Mouse (Mus musculus): ENCODE measurements around the gene Borcs6. TPM values are rescaled to one million over a fixed set of nuclear protein-coding genes. Genes with fewer than 3 reads are reported as not detected.
A peak's percentile ranks its signal among the peaks of the same experiment; 100 is the strongest.

Gene Borcs6
- polyA plus RNA-seq, 1 experiment = 16.7 TPM

GRCm38 (mm10) chr11:69059975-69060411 is 476 bp downstream of the Borcs6 start:
- WGBS = under 1% methylated on average over 48 of the region's 49 CpGs
- TF ChIP-seq POLR2A (IDR thresholded peaks at IDR 0.05; ENCODE audit: low read depth, low read length) (no peak), CTCF (IDR thresholded peaks at IDR 0.05; ENCODE audit: extremely low read depth, insufficient read depth, insufficient read length, insufficient replicate concordance) (no peak)
- Histone ChIP-seq H3K36me3 (ENCODE audit: control insufficient read depth, insufficient read depth, low read length) (no peaks in the 10 kb centered on the region), H3K4me3 (ENCODE audit: extremely low read depth, insufficient read depth, insufficient read length) (peak overlapping the region; percentile 92), H3K27ac (ENCODE audit: insufficient read depth, low read length) (peak overlapping the region; percentile 88), H3K4me1 (ENCODE audit: control insufficient read depth, insufficient read depth, insufficient read length) (peaks cover 8% of the 10 kb centered on the region), H3K27me3 (ENCODE audit: control insufficient read depth, insufficient read depth, low read length) (no peaks in the 10 kb centered on the region)
- peak in 1 of 2 experiments; percentile 50 for DNase-seq (ENCODE audit: low read depth in 1 of 2, low spot score in 2 of 2)

- H3K4me3 ChIP-seq (ENCODE audit: extremely low read depth, insufficient read depth, insufficient read length) = peak overlapping the region; percentile 92
- H3K36me3 ChIP-seq (ENCODE audit: control insufficient read depth, insufficient read depth, low read length) = no peaks in the 10 kb centered on the region
- TF ChIP-seq POLR2A (IDR thresholded peaks at IDR 0.05; ENCODE audit: low read depth, low read length) (no peak), CTCF (IDR thresholded peaks at IDR 0.05; ENCODE audit: extremely low read depth, insufficient read depth, insufficient read length, insufficient replicate concordance) (no peak)
- H3K4me1 ChIP-seq (ENCODE audit: control insufficient read depth, insufficient read depth, insufficient read length) = peaks cover 8% of the 10 kb centered on the region
- no peaks in the 10 kb centered on the region for H3K27me3 ChIP-seq (ENCODE audit: control insufficient read depth, insufficient read depth, low read length)
- WGBS = 9% methylated on average over 40 of the region's 40 CpGs
- peak overlapping the region; percentile 88 for H3K27ac ChIP-seq (ENCODE audit: insufficient read depth, low read length)
- DNase-seq (ENCODE audit: low read depth in 1 of 2, low spot score in 2 of 2) = no peak
Measured at GRCm38 (mm10) chr11:69060448-69061254, 1.1 kb downstream of the Borcs6 start.

- no peaks in the 10 kb centered on the region for H3K36me3 ChIP-seq (ENCODE audit: control insufficient read depth, insufficient read depth, low read length)
- peak overlapping the region; percentile 0; the same call in 1 of the 2 replicates for H3K4me3 ChIP-seq (ENCODE audit: extremely low read depth, insufficient read depth, insufficient read length)
- WGBS = 76% methylated on average over 17 of the region's 17 CpGs
- H3K27ac ChIP-seq (ENCODE audit: insufficient read depth, low read length) = no peak overlapping the region
- DNase-seq (ENCODE audit: low read depth in 1 of 2, low spot score in 2 of 2) = no peak
- H3K27me3 ChIP-seq (ENCODE audit: control insufficient read depth, insufficient read depth, low read length) = no peaks in the 10 kb centered on the region
- no peak for TF ChIP-seq CTCF (IDR thresholded peaks at IDR 0.05; ENCODE audit: extremely low read depth, insufficient read depth, insufficient read length, insufficient replicate concordance)
- no peak for TF ChIP-seq POLR2A (IDR thresholded peaks at IDR 0.05; ENCODE audit: low read depth, low read length)
- peaks cover 10% of the 10 kb centered on the region for H3K4me1 ChIP-seq (ENCODE audit: control insufficient read depth, insufficient read depth, insufficient read length)
Measured at GRCm38 (mm10) chr11:69061255-69061912, 1.9 kb downstream of the Borcs6 start.

- H3K27ac ChIP-seq (ENCODE audit: insufficient read depth, low read length) = no peak overlapping the region; the same call in 1 of the 2 replicates
- H3K4me3 ChIP-seq (ENCODE audit: extremely low read depth, insufficient read depth, insufficient read length) = peak overlapping the region; percentile 7; the same call in 1 of the 2 replicates
- peak in 1 of 2 experiments; percentile 74 for DNase-seq (ENCODE audit: low read depth in 1 of 2, low spot score in 2 of 2)
- H3K36me3 ChIP-seq (ENCODE audit: control insufficient read depth, insufficient read depth, low read length) = no peaks in the 10 kb centered on the region
- no peaks in the 10 kb centered on the region for H3K27me3 ChIP-seq (ENCODE audit: control insufficient read depth, insufficient read depth, low read length)
- H3K4me1 ChIP-seq (ENCODE audit: control insufficient read depth, insufficient read depth, insufficient read length) = peaks cover 10% of the 10 kb centered on the region
- TF ChIP-seq CTCF (IDR thresholded peaks at IDR 0.05; ENCODE audit: extremely low read depth, insufficient read depth, insufficient read length, insufficient replicate concordance) (no peak), POLR2A (IDR thresholded peaks at IDR 0.05; ENCODE audit: low read depth, low read length) (no peak)
- 2% methylated on average over 17 of the region's 17 CpGs for WGBS
Measured at GRCm38 (mm10) chr11:69062194-69062760, 2.8 kb downstream of the Borcs6 start.

GRCm38 (mm10) chr11:69062761-69063224 is 3.3 kb downstream of the Borcs6 start:
- DNase-seq (ENCODE audit: low read depth in 1 of 2, low spot score in 2 of 2) = peak; percentile 86 to 89
- TF ChIP-seq POLR2A (IDR thresholded peaks at IDR 0.05; ENCODE audit: low read depth, low read length) = no peak
- TF ChIP-seq CTCF (IDR thresholded peaks at IDR 0.05; ENCODE audit: extremely low read depth, insufficient read depth, insufficient read length, insufficient replicate concordance) = no peak

GRCm38 (mm10) chr11:69063413-69064201 is 4.1 kb downstream of the Borcs6 start:
- peak in 1 of 2 experiments; percentile 60 for DNase-seq (ENCODE audit: low read depth in 1 of 2, low spot score in 2 of 2)
- no peaks in the 10 kb centered on the region for H3K27me3 ChIP-seq (ENCODE audit: control insufficient read depth, insufficient read depth, low read length)
- WGBS = 2% methylated on average over 31 of the region's 31 CpGs
- TF ChIP-seq POLR2A (IDR thresholded peaks at IDR 0.05; ENCODE audit: low read depth, low read length) = no peak
- TF ChIP-seq CTCF (IDR thresholded peaks at IDR 0.05; ENCODE audit: extremely low read depth, insufficient read depth, insufficient read length, insufficient replicate concordance) = no peak
- 0 out of 2 replicates have a peak overlapping the region, but pooled peaks have one; percentile 21 for H3K27ac ChIP-seq (ENCODE audit: insufficient read depth, low read length)
- peak overlapping the region; percentile 82 for H3K4me3 ChIP-seq (ENCODE audit: extremely low read depth, insufficient read depth, insufficient read length)
- H3K4me1 ChIP-seq (ENCODE audit: control insufficient read depth, insufficient read depth, insufficient read length) = peaks cover 8% of the 10 kb centered on the region
- H3K36me3 ChIP-seq (ENCODE audit: control insufficient read depth, insufficient read depth, low read length) = no peaks in the 10 kb centered on the region

More at GRCm38 (mm10) chr11:69062761-69063224, 3.3 kb downstream of the Borcs6 start:
- WGBS = under 1% methylated on average over 19 of the region's 19 CpGs
- H3K36me3 ChIP-seq (ENCODE audit: control insufficient read depth, insufficient read depth, low read length) = no peaks in the 10 kb centered on the region
- H3K27me3 ChIP-seq (ENCODE audit: control insufficient read depth, insufficient read depth, low read length) = no peaks in the 10 kb centered on the region
- peak overlapping the region; percentile 67 for H3K27ac ChIP-seq (ENCODE audit: insufficient read depth, low read length)
- H3K4me3 ChIP-seq (ENCODE audit: extremely low read depth, insufficient read depth, insufficient read length) = peak overlapping the region; percentile 82
- peaks cover 10% of the 10 kb centered on the region for H3K4me1 ChIP-seq (ENCODE audit: control insufficient read depth, insufficient read depth, insufficient read length)

Data from spleen, adult 2 months (tissue).